Mouse (Mus musculus): ENCODE measurements at regions not wholly inside any gene's neighbourhood (a gene's known extent, or its start where the extent isn't known, plus 50 kb on each side); places are given as distances from the start of the nearest gene placed in this dataset.

GRCm38 (mm10) chr12:118784643-118785042 lies 61.5 kb upstream of the Sp8 start:
- DNase-seq: no peak

GRCm38 (mm10) chr12:118781978-118782377 lies 64.2 kb upstream of the Sp8 start:
- DNase-seq: no peak

- DNase-seq: no peak
Observed at GRCm38 (mm10) chr12:118775463-118776064, 70.6 kb upstream of the Sp8 start.

- no peak for DNase-seq
Observed at GRCm38 (mm10) chr12:118772790-118773189, 73.3 kb upstream of the Sp8 start.

- no peak for DNase-seq
Observed at GRCm38 (mm10) chr12:118766472-118766871, 79.7 kb upstream of the Sp8 start.

- no peak for DNase-seq
Observed at GRCm38 (mm10) chr12:118754076-118754475, 92.1 kb upstream of the Sp8 start.

GRCm38 (mm10) chr12:118739103-118739502 lies 107.0 kb upstream of the Sp8 start:
- DNase-seq: no peak

GRCm38 (mm10) chr12:118725891-118726290 lies 120.2 kb upstream of the Sp8 start:
- no peak for DNase-seq

GRCm38 (mm10) chr12:118719878-118720573 lies 126.1 kb upstream of the Sp8 start:
- no peak for DNase-seq

- DNase-seq: no peak
Observed at GRCm38 (mm10) chr12:118716824-118717223, 129.3 kb upstream of the Sp8 start.

- DNase-seq: no peak
Observed at GRCm38 (mm10) chr12:118706626-118707025, 139.5 kb upstream of the Sp8 start.

- no peak for DNase-seq
Observed at GRCm38 (mm10) chr12:118704826-118705225, 141.3 kb upstream of the Sp8 start.

- DNase-seq: no peak
Observed at GRCm38 (mm10) chr12:118703730-118704129, 142.4 kb upstream of the Sp8 start.

- no peak for DNase-seq
Observed at GRCm38 (mm10) chr12:118703068-118703662, 143.0 kb upstream of the Sp8 start.

GRCm38 (mm10) chr12:118701838-118702237 lies 144.3 kb upstream of the Sp8 start:
- DNase-seq: no peak

- DNase-seq: no peak
Observed at GRCm38 (mm10) chr12:118698110-118698509, 148.0 kb upstream of the Sp8 start.

- no peak for DNase-seq
Observed at GRCm38 (mm10) chr12:118694701-118695100, 151.4 kb upstream of the Sp8 start.

GRCm38 (mm10) chr12:118682902-118683301 lies 163.2 kb upstream of the Sp8 start:
- DNase-seq: no peak

GRCm38 (mm10) chr12:118677989-118678388 lies 168.1 kb upstream of the Sp8 start:
- DNase-seq: no peak

- DNase-seq: no peak
Observed at GRCm38 (mm10) chr12:118661575-118661974, 184.6 kb upstream of the Sp8 start.

GRCm38 (mm10) chr12:118661214-118661486 lies 185.0 kb upstream of the Sp8 start:
- no peak for DNase-seq

- DNase-seq: no peak
Observed at GRCm38 (mm10) chr12:118660384-118661213, 185.5 kb upstream of the Sp8 start.

- no peak for DNase-seq
Observed at GRCm38 (mm10) chr12:118659240-118660120, 186.6 kb upstream of the Sp8 start.

Measured in lung, postnatal 36 days (tissue).